Mouse (Mus musculus): ENCODE results near the gene Hoxb9.

DNA sequence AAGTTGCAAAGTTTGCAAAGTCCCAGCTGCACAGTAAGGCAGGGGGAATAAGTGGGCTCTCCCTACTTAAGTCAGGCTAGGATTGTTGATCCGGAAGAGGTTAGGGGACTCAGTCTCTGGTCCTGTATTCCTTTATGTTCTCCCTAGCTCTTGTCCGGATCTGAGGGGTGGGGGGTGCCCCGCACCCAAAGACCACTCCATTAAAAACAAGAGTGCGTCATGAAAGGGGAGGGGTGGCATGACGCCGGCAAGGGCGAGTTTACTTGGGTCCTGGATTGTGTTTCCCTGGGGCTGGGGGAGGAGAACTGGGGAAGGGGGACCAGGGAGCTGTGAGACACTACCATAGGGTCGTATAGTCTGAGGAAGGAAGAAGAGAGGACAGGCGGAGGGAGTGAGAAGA is 28.5 kb downstream of the Hoxb9 start:
- no peak for TF ChIP-seq POLR2A (IDR thresholded peaks at IDR 0.05; ENCODE audit: borderline replicate concordance, extremely low read depth, insufficient read depth, insufficient read length, poor library complexity, severe bottlenecking)
- no peak for TF ChIP-seq CTCF (IDR thresholded peaks at IDR 0.05; ENCODE audit: borderline replicate concordance, extremely low read depth, insufficient read depth, insufficient read length)
